Mouse (Mus musculus): ENCODE measurements at regions not wholly inside any gene's neighbourhood (a gene's known extent, or its start where the extent isn't known, plus 50 kb on each side); places are given as distances from the start of the nearest gene placed in this dataset.

DNA sequence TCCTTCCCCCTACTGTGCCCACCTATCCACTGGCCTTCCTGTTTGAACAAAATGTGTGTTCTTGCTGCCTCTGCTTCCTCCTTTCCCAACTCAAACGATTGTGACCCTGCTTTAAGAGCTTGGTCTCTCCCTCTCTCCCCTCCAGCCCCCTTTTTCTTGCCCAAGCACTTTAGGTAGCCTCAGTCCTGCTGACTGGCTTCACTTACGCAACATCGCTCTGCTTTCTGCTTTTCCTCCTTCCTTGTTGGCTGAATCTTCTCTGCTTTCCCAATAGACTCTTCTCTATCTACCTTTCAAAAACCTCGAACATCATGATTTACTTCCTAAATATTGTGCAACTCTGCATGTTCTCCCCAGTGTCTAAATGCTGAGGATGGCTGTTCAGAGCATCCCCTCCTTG is 2538.4 kb upstream of the Gm7489 start:
- Histone ChIP-seq H3K4me2 (no peak overlapping the region), H3K27me3 (replicated peaks; ENCODE audit: control insufficient read depth, insufficient read depth, low read length) (no peaks in the 10 kb centered on the region), H3K36me3 (ENCODE audit: control insufficient read depth, insufficient read depth, low read length) (no peaks in the 10 kb centered on the region), H3K9me3 (ENCODE audit: control insufficient read depth, low read length) (no peaks in the 10 kb centered on the region), H3K4me3 (ENCODE audit: low read depth, low read length) (no peak overlapping the region), H3K4me1 (replicated peaks; ENCODE audit: control insufficient read depth, insufficient read depth, low read length) (no peaks in the 10 kb centered on the region), H3K27ac (ENCODE audit: low read depth, low read length) (no peak overlapping the region), H3K9ac (ENCODE audit: low read depth, low read length) (no peak overlapping the region)
- 78% methylated on average over 4 of the region's 4 CpGs for WGBS
- no peak for DNase-seq (ENCODE audit: low spot score)
- no peak for ATAC-seq (replicated peaks; ENCODE audit: low FRiP score)

DNA sequence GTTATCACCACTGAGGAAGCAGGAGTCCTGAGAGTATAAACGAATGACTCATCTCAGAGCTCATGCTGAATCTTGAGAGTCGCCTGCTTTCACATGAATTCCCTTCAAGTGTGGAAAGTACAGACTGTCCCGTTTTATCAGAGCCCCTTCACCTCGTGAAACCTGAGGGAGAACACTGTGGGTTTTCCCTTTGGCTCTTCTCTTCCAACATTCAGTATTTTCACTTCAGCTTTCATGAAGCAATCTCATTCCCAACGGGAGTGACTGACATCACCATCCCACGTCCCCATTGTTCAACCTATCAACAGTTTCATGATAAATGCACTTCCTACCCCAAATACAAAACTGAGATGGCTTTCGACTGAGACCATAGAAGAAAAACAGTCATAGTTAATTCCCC is 2521.3 kb upstream of the Gm7489 start:
- Histone ChIP-seq H3K4me2 (no peak overlapping the region), H3K27me3 (replicated peaks; ENCODE audit: control insufficient read depth, insufficient read depth, low read length) (no peaks in the 10 kb centered on the region), H3K4me1 (replicated peaks; ENCODE audit: control insufficient read depth, insufficient read depth, low read length) (no peaks in the 10 kb centered on the region), H3K4me3 (ENCODE audit: low read depth, low read length) (no peak overlapping the region), H3K9ac (ENCODE audit: low read depth, low read length) (no peak overlapping the region), H3K9me3 (ENCODE audit: control insufficient read depth, low read length) (no peaks in the 10 kb centered on the region), H3K36me3 (ENCODE audit: control insufficient read depth, insufficient read depth, low read length) (no peaks in the 10 kb centered on the region), H3K27ac (ENCODE audit: low read depth, low read length) (no peak overlapping the region)
- no peak for DNase-seq (ENCODE audit: low spot score)
- ATAC-seq (replicated peaks; ENCODE audit: low FRiP score), result no peak
- 52% methylated on average over 7 of the region's 7 CpGs for WGBS

DNA sequence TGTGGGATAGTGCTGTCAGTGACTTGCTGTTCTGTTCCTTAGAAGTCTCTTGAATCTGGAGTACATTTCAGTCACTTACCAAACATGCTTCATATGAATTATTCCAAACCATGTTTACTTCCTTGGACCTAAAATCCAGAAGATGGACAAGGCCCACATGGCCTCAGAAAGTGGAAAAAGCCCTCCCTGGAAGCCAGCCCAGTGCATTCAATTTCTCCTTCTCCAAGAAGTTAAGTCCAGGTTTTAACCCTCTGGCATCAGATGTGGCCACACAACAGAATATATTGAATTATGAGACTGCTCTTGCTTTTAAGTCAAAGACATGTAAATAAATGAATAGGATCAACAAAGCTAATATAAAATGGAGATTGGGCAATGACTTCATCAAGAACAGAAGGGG is 2513.5 kb upstream of the Gm7489 start:
- DNase-seq (ENCODE audit: low spot score) (no peak), ATAC-seq (replicated peaks; ENCODE audit: low FRiP score) (no peak)
- no peak overlapping the region for H3K4me3 ChIP-seq (ENCODE audit: low read depth, low read length)
- H3K4me1 ChIP-seq (replicated peaks; ENCODE audit: control insufficient read depth, insufficient read depth, low read length), result no peaks in the 10 kb centered on the region
- H3K4me2 ChIP-seq, result no peak overlapping the region
- no peaks in the 10 kb centered on the region for H3K27me3 ChIP-seq (replicated peaks; ENCODE audit: control insufficient read depth, insufficient read depth, low read length)
- H3K36me3 ChIP-seq (ENCODE audit: control insufficient read depth, insufficient read depth, low read length), result no peaks in the 10 kb centered on the region
- no peak overlapping the region for H3K27ac ChIP-seq (ENCODE audit: low read depth, low read length)
- no peaks in the 10 kb centered on the region for H3K9me3 ChIP-seq (ENCODE audit: control insufficient read depth, low read length)
- no peak overlapping the region for H3K9ac ChIP-seq (ENCODE audit: low read depth, low read length)

DNA sequence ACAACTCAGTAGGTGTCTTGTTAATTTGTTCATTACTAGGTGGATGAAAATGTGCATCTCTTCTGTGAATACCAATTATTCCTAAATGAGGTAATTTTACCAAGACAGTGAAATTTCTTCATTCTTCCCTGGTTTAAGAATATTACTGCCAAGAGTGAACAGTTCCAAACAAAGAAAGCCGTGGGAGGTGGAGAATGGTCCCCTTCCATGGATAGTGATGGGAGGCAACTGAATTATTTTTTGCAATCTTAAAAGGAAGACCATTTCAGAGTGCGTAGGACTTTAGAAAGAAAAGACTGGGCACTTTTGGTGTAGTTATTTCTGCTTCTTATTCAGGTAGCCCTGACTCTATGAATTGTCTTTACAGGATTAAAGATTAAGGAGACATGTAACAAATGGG is 2494.3 kb upstream of the Gm7489 start:
- H3K4me2 ChIP-seq, result no peak overlapping the region
- H3K9ac ChIP-seq (ENCODE audit: low read depth, low read length), result no peak overlapping the region
- no peaks in the 10 kb centered on the region for H3K36me3 ChIP-seq (ENCODE audit: control insufficient read depth, insufficient read depth, low read length)
- ATAC-seq (replicated peaks; ENCODE audit: low FRiP score) (no peak), DNase-seq (ENCODE audit: low spot score) (no peak)
- no peaks in the 10 kb centered on the region for H3K27me3 ChIP-seq (replicated peaks; ENCODE audit: control insufficient read depth, insufficient read depth, low read length)
- no peaks in the 10 kb centered on the region for H3K9me3 ChIP-seq (ENCODE audit: control insufficient read depth, low read length)
- H3K27ac ChIP-seq (ENCODE audit: low read depth, low read length), result no peak overlapping the region
- WGBS, result 82% methylated on average over 2 of the region's 2 CpGs
- H3K4me3 ChIP-seq (ENCODE audit: low read depth, low read length), result no peak overlapping the region
- no peaks in the 10 kb centered on the region for H3K4me1 ChIP-seq (replicated peaks; ENCODE audit: control insufficient read depth, insufficient read depth, low read length)

DNA sequence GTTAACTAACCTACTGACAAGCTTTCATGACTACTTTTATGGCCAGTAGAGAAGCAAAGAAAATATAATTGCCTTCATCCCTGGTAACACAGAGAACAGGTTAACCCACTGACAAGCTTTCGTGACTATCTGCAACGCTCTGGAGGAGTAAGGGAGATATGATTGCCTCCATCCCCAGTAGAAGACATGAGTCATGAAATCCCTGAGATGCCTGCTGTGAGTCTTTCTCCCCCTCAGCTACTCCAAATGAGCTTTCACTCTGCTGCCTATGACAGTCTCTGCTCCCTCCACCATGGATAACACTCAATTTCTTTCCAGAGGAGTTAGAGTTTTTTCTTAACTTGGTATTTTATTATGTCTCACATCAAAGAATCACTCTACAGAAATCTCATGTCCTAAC is 2493.4 kb upstream of the Gm7489 start:
- Histone ChIP-seq H3K36me3 (ENCODE audit: control insufficient read depth, insufficient read depth, low read length) (no peaks in the 10 kb centered on the region), H3K9me3 (ENCODE audit: control insufficient read depth, low read length) (no peaks in the 10 kb centered on the region), H3K9ac (ENCODE audit: low read depth, low read length) (no peak overlapping the region), H3K4me2 (no peak overlapping the region), H3K4me1 (replicated peaks; ENCODE audit: control insufficient read depth, insufficient read depth, low read length) (no peaks in the 10 kb centered on the region), H3K4me3 (ENCODE audit: low read depth, low read length) (no peak overlapping the region), H3K27ac (ENCODE audit: low read depth, low read length) (no peak overlapping the region), H3K27me3 (replicated peaks; ENCODE audit: control insufficient read depth, insufficient read depth, low read length) (no peaks in the 10 kb centered on the region)
- DNase-seq (ENCODE audit: low spot score), result no peak
- WGBS, result 77% methylated on average over 2 of the region's 2 CpGs
- ATAC-seq (replicated peaks; ENCODE audit: low FRiP score), result no peak

DNA sequence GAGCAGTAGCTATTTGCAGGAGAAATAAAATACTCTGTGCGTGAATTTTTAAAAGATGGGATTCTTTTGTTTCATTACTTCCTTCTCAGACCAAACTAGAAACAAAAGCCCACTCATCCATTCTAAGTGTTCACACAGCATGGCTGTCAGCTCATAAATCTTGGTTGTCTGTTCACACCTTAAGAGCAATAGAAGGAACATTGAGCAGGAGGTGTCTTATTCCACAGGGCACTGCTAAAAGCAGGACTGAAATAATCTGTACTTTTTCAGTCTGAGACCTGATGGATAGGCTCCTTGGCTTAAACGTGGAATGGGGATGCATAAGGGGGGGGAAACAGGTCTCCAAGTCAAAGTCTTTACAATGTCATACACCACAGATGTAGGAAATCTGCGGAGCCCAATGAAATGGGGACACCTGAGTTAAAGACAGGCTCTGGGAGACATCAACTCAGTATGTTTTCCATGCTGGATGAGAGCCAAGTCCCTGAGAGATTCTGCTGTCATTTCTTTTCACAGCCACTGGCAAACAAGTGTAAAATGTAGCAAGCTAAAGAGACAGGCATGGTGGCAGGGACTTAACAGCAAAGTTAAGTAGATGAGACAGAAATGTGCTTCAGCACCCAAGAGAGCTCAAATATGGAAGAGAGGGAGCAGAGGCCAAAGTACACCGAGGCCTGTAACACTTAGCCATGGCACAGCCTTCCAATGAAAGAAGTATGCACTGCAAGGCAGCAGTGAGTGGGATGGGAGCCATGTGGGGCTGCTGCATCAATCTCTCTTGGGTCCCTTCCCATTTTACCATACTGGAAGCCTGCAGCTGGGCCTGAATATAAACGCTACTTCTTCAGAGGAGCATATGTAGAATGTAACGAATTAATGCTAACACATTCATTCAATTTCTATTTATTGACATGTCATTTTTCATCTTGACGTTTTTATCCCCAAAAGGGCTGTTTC is 2492.0 kb upstream of the Gm7489 start:
- Histone ChIP-seq H3K27me3 (replicated peaks; ENCODE audit: control insufficient read depth, insufficient read depth, low read length) (no peaks in the 10 kb centered on the region), H3K9ac (ENCODE audit: low read depth, low read length) (no peak overlapping the region), H3K4me3 (ENCODE audit: low read depth, low read length) (no peak overlapping the region), H3K9me3 (ENCODE audit: control insufficient read depth, low read length) (no peaks in the 10 kb centered on the region), H3K36me3 (ENCODE audit: control insufficient read depth, insufficient read depth, low read length) (no peaks in the 10 kb centered on the region), H3K27ac (ENCODE audit: low read depth, low read length) (no peak overlapping the region), H3K4me2 (no peak overlapping the region), H3K4me1 (replicated peaks; ENCODE audit: control insufficient read depth, insufficient read depth, low read length) (no peaks in the 10 kb centered on the region)
- ATAC-seq (replicated peaks; ENCODE audit: low FRiP score) (no peak), DNase-seq (ENCODE audit: low spot score) (no peak)
- WGBS, result 66% methylated on average over 7 of the region's 7 CpGs

DNA sequence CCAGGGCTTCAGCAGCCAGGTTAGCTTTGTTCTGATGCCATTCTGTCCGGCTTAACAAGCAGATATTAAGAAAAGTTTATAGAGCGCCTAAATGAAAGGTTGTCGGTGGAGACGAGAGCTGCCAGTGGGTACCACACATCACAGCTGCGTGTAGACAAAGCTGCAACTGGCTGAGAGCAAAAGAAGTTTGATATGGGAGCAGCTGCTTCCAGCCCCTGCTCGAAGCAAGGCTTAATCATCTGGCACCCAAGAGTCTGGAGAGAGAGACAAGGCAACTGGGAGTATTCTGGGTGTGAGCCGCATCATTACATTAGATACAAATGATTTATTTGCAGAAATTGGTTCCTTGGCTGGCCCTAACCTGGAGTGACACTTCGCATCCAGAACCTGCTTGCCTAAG is 2488.7 kb upstream of the Gm7489 start:
- Histone ChIP-seq H3K27me3 (replicated peaks; ENCODE audit: control insufficient read depth, insufficient read depth, low read length) (no peaks in the 10 kb centered on the region), H3K36me3 (ENCODE audit: control insufficient read depth, insufficient read depth, low read length) (no peaks in the 10 kb centered on the region), H3K4me2 (no peak overlapping the region), H3K9me3 (ENCODE audit: control insufficient read depth, low read length) (no peaks in the 10 kb centered on the region), H3K9ac (ENCODE audit: low read depth, low read length) (no peak overlapping the region), H3K4me1 (replicated peaks; ENCODE audit: control insufficient read depth, insufficient read depth, low read length) (no peaks in the 10 kb centered on the region), H3K4me3 (ENCODE audit: low read depth, low read length) (no peak overlapping the region), H3K27ac (ENCODE audit: low read depth, low read length) (no peak overlapping the region)
- 74% methylated on average over 8 of the region's 8 CpGs for WGBS
- ATAC-seq (replicated peaks; ENCODE audit: low FRiP score) (no peak), DNase-seq (ENCODE audit: low spot score) (no peak)

DNA sequence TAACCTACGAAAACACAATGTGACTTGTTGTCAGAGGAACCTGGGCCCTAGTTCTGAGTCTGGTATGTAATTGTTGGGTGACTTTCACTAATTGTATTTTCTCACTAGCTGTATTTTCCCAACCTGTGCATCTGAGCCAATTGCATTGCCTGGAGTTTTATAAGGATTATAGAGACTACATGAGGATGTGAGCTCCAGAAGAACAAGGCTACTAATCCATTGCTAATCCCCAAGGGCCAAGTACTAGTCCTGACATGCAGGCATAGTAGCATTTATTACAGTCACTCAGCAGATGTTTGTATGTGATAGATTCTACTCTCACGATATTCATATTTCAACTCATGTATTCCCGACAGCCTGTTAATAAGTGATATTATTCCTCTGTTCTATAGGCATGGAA is 2481.1 kb upstream of the Gm7489 start:
- no peak overlapping the region for H3K9ac ChIP-seq (ENCODE audit: low read depth, low read length)
- ATAC-seq (replicated peaks; ENCODE audit: low FRiP score) (no peak), DNase-seq (ENCODE audit: low spot score) (no peak)
- H3K4me1 ChIP-seq (replicated peaks; ENCODE audit: control insufficient read depth, insufficient read depth, low read length), result no peaks in the 10 kb centered on the region
- no peaks in the 10 kb centered on the region for H3K36me3 ChIP-seq (ENCODE audit: control insufficient read depth, insufficient read depth, low read length)
- H3K27me3 ChIP-seq (replicated peaks; ENCODE audit: control insufficient read depth, insufficient read depth, low read length), result no peaks in the 10 kb centered on the region
- no peak overlapping the region for H3K4me3 ChIP-seq (ENCODE audit: low read depth, low read length)
- no peak overlapping the region for H3K27ac ChIP-seq (ENCODE audit: low read depth, low read length)
- no peaks in the 10 kb centered on the region for H3K9me3 ChIP-seq (ENCODE audit: control insufficient read depth, low read length)
- 87% methylated on average over 3 of the region's 3 CpGs for WGBS
- H3K4me2 ChIP-seq, result no peak overlapping the region

DNA sequence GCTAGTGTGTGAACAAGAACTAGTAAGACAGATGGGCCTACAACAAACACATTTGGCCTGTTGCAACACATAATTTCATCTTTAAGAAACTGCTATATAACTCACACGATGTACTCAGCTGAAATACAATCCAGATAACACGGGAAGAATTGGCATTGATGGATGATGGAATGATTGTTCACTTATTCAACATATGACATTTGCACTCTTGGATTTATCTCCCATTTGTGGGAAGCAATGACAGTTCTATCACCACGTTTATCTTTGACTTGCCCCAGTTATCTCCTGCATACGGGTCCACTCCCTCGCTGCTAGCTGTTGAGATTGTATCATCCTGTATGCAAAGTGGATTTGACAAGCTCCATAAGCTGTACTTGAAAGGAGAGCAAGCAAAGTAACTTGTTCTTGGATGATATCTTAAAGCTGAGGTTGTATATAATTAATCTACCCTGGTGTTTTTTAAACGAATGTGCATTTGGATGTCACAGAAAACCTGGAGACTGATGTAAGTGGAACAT is 2474.9 kb upstream of the Gm7489 start:
- Histone ChIP-seq H3K27me3 (replicated peaks; ENCODE audit: control insufficient read depth, insufficient read depth, low read length) (no peaks in the 10 kb centered on the region), H3K36me3 (ENCODE audit: control insufficient read depth, insufficient read depth, low read length) (no peaks in the 10 kb centered on the region), H3K4me1 (replicated peaks; ENCODE audit: control insufficient read depth, insufficient read depth, low read length) (no peaks in the 10 kb centered on the region), H3K4me2 (no peak overlapping the region), H3K4me3 (ENCODE audit: low read depth, low read length) (no peak overlapping the region), H3K27ac (ENCODE audit: low read depth, low read length) (no peak overlapping the region), H3K9ac (ENCODE audit: low read depth, low read length) (no peak overlapping the region), H3K9me3 (ENCODE audit: control insufficient read depth, low read length) (no peaks in the 10 kb centered on the region)
- DNase-seq (ENCODE audit: low spot score) (no peak), ATAC-seq (replicated peaks; ENCODE audit: low FRiP score) (no peak)
- WGBS, result 49% methylated on average over 6 of the region's 6 CpGs

All from liver, embryonic 11.5 days (tissue).